Mouse (Mus musculus) lung, postnatal 36 days (tissue): ENCODE measurements at regions not wholly inside any gene's neighbourhood (a gene's known extent, or its start where the extent isn't known, plus 50 kb on each side); places are given as distances from the start of the nearest gene placed in this dataset.
"Not testable (repeated sequence)": the region's sequence is repeated elsewhere in the genome, so short reads cannot be mapped to it uniquely, and the experiment has no call there.

ENCODE experiments used
- DNase-seq: peaks from one replicate; pipeline ENCODE4 v3.0.0; 2022; ENCODE audit warnings: mixed read lengths

DNA sequence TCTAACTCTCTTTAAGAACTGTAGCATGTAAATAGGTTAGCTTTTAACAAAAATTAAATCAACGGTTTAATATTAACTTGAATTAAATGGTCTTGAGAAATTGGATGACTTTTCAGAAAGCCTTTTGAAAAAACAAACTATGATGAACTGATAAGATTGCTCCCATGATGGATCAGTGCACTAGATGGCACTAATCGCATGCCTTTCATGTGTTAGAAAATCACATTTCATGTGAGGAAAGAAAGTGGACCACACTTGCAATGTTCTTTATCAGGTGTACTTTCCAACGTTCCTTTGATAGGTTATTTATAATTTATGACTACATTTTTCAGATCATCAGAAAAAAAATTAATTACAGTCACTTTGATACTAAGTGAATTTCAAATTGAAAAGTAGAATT lies 1003.2 kb upstream of the 4930412O13Rik start:
- DNase-seq = no peak

DNA sequence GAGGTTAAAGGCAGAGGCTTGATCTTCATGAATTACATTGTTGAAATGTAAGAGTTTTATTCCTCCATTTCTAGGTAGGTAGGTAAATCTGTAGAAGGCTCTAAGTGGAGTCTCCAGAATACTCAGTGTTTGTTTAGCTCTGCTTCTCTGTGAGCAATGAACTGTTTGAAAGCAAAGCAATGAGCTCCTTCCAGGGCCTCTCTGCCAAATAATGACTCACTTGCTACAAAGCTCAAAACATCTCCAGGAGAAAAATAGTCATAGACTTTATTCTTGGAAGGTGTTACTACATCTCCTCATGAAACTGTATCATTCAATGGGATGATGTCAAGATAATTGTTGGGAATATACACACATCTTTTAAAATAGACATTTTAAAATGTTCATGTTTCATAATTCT lies 968.6 kb upstream of the 4930412O13Rik start:
- peak; percentile 10 for DNase-seq

DNA sequence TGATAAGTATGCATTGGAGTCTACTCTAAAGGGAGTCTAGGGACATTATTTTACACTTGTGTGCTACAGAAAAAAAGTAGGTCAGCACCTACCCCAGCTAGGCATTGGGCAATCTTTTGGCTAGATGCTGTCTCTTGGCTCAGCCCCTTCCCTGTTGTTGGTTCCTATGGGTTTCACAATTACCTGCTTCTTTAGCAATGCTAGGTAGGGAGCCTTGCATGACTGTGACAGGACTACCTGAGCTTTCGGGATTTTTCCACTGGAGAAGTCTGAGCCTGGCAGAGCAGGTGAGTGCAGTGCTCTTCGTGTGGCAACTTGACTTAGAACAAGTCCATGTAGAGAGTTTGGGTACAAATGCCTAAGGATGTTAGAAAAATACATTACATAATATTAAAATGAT lies 956.2 kb upstream of the 4930412O13Rik start:
- DNase-seq = no peak

DNA sequence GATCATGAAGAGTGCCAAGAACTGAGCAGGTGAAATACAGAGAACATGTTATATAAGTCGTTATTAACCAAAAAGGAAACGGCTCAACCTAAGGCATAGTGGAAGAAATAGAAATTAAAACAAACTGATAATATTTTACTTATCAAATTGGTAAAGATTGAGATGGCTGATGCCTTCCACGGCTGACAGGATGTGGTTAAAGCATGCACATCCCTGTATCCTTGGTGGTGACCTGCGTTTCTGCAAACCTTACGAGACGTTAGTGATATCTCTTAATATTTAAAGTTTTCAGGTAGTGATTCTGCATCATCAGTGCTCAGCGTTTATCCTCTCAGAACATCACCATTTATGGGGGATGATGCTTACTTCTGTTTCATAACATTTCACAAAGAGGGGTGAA lies 939.5 kb upstream of the 4930412O13Rik start:
- no peak for DNase-seq

DNA sequence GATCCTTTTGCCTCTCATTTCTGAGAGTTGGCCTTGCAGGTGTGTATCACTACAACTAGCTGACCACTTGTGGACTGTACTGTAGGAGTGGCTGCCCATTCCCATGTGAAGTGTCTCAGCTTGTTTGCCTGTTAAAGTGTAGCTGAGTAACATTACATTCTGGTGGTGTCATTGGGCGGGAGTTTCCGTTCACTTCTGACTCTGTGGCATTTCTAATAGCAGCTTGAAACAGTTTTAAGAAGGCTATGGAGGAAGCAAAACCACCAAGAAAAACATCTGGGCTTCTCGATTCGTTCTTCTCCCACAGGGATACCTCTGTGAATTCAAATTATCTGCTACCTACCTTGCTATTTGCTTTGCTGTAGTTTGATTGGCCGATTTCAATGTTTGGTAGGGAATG lies 922.1 kb upstream of the 4930412O13Rik start:
- DNase-seq = no peak

DNA sequence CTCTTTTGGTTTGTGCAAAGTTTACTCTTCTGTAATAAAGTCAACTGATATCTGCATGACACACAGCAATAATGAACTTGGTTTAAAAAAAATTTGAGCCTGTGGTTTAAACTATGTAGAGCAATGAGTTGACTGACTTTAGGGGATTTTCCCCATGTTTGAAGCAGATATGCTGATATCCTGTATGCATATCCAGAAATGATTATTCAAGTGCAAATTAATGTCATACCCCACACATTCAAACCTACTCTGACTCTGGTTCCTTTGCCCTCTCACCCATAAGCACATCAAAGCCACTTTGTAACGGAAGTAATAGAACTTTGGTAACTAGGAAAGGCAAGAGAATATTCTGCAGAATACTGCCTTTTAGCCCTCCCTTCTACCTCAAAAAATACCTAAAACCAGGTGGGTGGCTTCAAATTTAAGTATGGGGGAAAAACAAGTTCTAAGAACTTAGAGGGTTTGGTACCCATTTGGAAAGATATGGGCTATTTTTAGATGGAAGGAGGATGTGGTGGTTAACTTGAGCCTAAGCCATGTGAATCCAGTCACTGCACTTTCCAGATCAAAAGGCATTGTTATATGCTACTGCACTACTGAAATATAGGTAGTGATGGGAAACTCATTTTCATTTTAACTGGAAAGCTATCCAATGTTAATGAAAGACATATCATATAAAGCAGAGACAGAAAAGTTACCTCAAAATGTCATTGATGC lies 915.9 kb upstream of the 4930412O13Rik start:
- no peak for DNase-seq

DNA sequence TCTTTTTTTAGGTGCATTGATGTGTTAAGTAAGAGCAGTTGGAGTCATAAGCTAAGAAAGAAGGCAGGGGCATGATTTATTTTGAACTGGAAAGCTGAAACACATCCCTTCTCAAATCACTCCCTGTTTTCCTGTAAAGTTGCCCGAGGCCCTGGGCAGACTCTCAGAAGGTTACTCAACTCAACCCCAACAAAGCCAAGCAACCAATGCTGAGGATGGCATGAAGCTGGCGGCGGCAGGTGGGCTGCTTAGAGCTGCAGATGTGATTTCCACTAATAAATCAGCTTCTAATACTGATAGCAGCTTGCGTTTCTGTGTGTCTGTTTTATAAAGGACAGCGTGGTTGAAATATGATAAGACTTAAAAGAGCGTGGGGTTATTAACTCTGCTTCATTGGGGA lies 905.4 kb upstream of the 4930412O13Rik start:
- no peak for DNase-seq

DNA sequence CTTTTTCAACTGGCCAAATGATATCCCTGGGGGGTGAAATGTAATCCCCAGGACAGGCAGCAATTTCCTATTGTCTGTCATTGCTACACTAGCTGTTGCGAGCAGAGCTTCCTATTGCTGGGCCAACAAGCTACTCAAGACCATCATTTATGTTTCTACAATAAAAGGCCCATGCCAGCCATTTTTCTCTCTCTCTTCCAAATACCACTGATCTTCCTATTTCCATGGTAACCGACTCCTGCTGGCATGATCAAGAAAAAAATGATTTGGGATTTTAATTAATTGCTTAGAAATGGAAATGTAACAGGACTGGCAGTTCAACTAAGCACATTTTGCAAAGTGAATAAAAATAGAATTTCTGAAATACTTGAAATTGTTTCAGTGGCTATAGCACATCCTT lies 868.7 kb upstream of the 4930412O13Rik start:
- no peak for DNase-seq

DNA sequence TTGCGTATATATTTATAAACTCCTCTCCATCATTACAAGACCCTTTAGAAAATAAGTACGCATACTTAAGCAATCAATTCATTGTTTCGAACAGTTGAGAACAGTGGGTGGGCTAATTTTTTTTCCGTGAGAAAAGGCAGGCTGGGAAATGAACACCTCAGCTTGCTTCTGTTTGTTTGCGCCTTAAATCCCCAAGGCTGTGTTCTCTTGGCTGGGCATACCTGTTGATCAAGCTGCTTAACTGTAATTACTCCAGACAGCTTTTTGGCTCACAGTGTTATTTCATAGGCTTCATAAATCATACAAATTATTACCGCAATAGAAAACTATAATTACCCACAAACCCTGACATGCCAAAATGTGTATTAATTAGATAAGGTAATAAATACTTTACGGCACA lies 848.0 kb upstream of the 4930412O13Rik start:
- no peak for DNase-seq

DNA sequence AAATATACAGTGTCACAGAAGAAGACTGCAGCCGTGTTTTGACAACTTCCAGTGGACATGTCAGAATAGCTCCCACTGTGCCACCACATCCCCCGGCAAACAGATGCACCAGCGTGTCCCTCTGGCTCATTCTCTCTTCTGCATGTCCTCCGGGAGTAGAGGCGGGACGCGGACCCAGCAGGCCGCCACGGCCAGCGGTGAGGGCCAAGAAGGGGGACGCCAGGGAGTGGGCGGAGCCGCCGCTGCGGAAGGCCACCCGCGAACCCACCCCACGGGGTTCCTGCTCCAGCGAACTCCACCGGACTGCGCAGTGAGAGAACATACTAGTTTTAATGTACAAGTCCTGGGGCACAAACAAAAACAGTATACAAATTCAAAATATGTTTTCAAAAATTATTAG lies 838.7 kb upstream of the 4930412O13Rik start:
- not testable (repeated sequence) for DNase-seq

DNA sequence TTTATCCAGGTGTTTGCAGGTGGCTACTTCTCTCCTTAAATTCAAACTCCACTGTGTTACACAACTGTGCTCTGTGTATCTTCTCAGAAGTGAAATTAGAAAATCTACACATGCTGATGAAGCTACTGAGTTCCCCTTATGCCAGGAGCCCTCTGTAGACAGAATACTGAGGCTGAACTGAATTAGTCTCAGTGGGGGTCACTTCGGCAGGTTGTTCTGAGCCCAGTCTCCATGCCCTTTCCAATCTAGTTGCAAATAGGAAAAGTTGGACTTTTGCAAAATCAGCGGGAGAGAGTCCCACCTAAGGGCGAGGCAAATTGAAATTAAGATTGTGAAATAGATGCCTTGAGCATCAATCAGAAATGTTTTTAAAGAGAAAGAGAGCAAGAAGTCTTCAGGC lies 833.1 kb upstream of the 4930412O13Rik start:
- no peak for DNase-seq

DNA sequence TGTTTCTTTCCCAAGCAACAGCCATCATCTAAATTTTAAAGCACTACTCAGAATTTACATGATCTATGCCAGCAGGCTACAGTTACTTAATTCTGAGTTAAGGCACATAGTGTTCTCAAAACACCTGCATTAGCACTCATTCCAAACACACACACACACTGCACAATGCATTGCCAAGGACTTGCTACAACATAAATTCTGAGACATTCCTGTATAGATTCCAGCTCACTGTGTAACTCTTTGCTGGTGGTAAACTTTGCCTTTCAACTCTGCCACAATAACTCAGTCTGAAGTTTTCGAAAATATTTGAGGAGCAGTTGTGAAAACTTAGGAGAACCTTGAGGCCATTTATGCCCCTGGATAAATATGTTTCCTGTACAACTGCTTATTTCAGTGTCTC lies 807.2 kb upstream of the 4930412O13Rik start:
- no peak for DNase-seq

DNA sequence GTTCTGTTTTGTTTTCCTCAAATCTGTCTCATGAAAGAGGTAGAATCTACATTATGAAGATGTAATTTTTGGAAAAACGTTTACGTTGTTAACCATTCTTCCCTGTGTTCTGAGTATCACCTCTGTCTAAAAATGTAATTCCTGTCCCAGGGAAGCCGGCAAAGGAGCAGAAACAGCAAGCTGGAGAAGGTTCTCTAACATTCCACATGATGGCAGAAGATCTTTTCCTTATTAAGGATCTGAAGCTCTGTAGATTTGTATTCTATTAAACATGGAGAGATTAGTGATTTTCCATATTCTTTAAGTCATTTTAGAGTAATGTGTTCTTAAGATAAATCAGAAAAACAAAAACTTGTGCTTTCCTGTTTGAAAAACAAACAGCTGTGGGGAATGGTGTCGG lies 802.9 kb upstream of the 4930412O13Rik start:
- no peak for DNase-seq

DNA sequence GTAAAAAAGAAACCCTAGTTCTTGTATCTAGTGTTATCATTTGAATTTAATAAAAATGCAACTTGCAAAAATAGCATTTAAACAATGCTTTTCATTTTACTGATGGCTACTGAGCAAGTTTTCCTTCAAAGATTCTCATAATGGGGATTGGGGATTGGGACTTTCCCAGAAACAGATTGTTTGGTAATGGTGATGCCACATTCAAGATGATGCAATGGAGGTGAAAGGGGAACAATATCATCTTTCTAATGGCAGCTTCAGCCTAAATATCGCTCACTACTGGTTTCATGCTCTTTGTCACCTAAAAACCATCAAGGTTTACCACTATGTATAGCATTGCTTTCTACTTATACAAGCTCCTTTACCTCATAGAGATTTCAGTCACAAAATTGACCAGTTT lies 799.3 kb upstream of the 4930412O13Rik start:
- no peak for DNase-seq

DNA sequence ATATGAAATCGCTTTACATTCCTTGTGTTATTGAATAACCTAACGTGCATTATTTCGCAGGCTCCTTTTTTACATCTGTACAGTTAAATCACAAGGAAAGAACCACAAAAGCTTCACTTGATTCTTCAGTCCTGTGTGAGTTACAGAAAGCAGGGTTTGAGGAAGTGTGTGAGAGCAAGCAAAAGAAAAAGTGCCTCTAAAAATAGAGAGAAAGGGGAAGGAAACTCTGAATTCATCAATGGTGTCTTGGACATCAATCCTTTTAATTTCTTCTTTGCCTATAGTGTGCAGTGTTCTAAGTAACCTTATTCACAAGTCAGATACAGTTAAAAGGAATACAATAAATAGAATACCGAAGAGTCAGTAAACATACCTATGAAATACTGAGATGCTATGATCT lies 785.7 kb upstream of the 4930412O13Rik start:
- no peak for DNase-seq

DNA sequence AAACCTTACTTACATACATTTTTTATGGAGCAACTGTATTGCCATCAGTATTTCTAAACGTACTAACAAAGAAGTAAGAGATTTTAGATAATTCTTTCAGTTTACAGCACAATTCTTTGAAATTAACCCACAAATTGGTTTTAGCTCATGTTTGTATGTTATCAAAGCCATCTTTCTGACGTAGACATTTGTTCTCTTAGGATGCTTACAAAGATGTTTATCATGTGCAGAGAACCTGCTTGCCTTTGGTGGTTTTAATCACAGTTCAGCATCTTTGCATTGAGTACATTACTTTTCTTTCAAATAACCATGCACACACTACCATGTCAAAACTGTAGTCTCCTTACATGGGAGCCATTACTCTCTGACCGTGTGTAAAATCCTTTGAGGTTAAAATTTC lies 764.4 kb upstream of the 4930412O13Rik start:
- DNase-seq = no peak

DNA sequence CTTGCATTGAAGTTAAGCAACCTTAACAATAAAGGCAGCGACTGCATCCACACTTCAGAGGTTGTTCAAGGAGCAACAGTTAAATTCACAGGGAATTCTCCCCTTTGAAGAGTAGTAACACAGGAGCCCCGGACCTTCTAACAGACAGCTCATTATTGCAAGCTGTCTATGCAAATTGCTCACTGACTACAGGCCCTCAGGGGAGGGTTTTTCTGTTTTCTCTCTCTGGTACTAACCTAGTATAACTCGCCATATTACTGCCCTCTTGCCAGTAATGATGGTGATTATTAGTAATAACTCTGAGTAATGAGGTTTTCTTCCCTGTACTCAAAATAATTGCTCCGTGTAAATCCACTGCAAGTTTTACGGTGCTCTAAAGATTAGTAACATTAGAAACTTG lies 763.5 kb upstream of the 4930412O13Rik start:
- DNase-seq = no peak

DNA sequence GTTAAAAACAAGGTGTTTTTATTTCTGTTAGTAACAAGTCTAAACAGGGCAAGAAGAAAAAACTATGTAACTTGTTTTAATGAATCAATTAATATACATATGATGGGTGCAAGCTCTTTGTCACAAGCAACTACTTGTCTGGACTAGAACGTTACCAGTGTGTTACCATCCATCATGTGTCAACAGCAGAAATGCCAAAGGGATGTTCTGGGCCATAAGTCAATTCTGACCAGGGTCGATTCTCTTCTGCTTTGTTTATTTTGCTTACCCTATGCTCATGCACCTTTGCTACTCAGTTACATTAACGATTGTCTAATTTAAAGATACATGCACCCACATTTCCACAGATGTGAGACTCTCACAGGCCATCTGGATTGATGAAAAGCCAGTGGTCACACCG lies 744.1 kb upstream of the 4930412O13Rik start:
- no peak for DNase-seq

DNA sequence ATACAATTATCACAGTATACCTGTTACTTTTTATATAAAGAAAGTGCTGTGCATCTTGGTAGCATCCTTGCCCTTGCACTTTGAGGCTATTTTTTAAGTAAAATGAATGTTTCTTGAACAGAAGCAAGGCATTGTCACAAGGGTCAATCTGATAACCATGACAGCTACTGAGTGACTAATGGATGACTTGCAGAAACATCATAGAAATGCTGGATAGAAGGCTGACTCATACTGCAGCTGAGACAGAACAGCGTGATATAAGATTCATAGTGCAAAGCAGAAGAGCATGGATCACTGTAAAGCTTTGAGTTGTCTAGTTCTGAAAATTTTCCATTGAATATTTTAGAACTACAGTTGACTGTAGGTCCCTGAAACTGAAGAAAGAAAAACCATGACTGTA lies 739.6 kb upstream of the 4930412O13Rik start:
- no peak for DNase-seq

DNA sequence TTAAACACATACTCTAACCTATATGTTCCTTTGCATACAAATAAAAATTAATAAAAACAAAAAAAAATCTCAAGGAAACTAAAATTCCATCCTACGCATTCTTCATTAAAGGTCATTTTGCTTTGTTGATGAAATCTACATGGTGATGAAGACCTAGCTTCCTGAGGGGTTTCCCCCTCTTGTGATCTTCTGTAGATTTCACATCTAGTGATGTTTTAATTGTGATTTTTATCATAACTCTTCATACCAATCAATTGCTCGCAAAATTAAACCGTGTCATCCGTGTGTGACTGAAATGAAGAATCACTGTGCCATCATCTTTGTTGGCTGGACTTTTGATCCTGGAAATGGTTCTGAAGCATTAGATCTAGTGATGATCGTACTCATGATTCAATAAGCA lies 725.4 kb upstream of the 4930412O13Rik start:
- DNase-seq = no peak

DNA sequence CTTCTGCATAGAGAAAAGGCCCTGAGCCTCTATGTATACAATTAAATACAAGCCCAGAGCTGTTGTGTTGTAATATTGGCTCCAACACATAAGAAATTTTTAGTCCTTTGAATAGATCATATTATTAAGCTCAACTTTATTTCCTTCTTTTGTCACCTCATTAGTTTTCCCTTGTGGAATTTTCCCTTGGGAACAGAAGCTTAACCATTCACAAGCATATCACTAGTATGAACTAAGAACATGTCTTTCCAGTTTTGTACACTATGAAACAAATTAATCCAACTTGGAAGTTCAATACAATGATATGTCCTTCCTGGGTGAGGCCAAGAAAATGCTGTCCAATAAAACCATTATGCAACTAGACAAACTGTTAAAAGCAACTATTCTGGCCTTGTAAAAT lies 720.9 kb upstream of the 4930412O13Rik start:
- DNase-seq = no peak

DNA sequence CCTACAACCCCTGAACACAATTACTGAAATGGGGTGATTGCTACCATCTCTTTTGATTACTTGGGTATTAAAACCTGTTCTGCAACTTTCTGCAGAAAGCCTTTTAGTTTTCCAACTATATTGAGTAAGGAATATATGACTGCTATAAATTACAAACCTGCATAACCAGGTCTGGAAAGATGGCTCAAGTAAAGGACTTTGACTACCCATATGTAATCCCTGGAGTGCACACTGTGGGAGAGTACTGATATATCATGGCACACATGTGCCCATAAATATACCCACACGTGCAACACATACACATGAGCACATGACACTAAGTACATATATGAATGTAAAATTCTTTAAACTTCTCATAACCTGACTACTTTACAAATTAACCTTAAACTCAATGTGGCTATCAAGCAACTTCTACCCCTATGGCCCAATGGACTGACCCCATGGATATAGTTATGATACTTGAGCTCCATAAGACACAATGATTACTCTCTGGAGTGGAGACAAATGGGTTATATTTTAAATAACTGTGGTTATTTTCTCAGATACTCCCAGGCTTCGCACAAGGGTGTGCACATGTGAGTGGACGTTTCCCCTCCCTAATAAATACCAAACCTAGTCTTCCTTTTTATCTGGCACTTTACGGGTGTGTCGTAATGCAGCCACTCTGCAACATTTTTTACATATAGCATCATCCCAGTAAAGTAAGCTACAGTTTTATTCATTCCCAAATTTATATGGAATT lies 717.1 kb upstream of the 4930412O13Rik start:
- DNase-seq = no peak

DNA sequence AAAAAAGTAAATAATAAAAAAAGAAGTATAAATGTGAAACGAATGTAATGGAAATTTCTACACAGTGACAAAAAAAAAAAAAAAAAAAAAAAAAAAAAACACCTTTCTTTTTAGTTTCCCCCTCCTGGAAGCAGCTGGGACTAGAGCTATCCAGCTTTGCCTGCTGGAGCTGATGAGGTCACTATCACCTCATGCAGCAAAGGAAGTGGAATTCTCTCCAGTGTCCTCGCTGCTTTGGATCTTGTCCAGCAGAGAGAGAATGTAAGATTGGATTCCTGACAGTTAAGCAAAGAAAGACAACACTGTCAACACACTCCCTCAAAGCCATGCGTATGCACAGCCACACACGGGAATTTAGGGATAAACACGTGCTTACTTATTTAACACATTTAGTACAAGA lies 698.9 kb upstream of the 4930412O13Rik start:
- no peak for DNase-seq

DNA sequence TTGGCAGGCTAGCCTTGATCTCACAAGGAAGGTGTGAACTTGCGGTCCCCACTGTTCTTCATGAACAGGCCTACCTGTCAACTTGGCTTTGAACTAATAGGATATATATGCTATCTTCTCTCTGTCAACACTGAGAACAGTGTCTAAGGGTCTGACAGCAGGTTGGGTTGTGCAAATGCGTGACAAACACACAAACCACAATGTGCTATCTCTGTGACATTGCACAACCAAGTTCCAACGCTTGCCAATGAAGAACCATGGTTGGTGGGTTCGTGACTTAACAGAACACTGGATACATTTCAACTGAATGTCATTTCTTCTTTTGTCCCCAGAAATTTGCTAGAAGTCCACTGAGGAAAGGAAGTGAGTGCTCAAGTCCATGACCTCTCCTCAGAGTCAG lies 696.8 kb upstream of the 4930412O13Rik start:
- no peak for DNase-seq
